Mouse (Mus musculus) limb, embryonic 15.5 days (tissue): ENCODE measurements around the gene Ctsf. TPM values are rescaled to one million over a fixed set of nuclear protein-coding genes. Genes with fewer than 3 reads are reported as not detected.

Source experiments
- ATAC-seq: fragments of 200-750 bp; cut with Nextera tagmentation; 2 replicates; pipeline ENCODE4 v1.8.0; 2017; ENCODE audit warnings: low read depth, moderate TSS enrichment; ENCODE audit not compliant: insufficient number of reproducible peaks, low FRiP score, low TSS enrichment
- H3K27ac ChIP-seq: fragments of 300-500 bp; sonication (generic); 2 replicates; pipeline ENCODE4 v1.5.1; 2015; ENCODE audit warnings: moderate library complexity, mild to moderate bottlenecking, inconsistent platforms
- H3K27me3 ChIP-seq: fragments of 300-500 bp; sonication (generic); 2 replicates; pipeline ENCODE4 v1.6.1; 2015; ENCODE audit warnings: inconsistent platforms
- H3K36me3 ChIP-seq: fragments of 300-500 bp; sonication (generic); 2 replicates; pipeline ENCODE4 v1.6.1; 2015; ENCODE audit warnings: inconsistent platforms
- H3K4me1 ChIP-seq: fragments of 300-500 bp; sonication (generic); 2 replicates; pipeline ENCODE4 v1.6.1; 2015; ENCODE audit warnings: inconsistent platforms
- H3K4me2 ChIP-seq: fragments of 300-500 bp; sonication (generic); 2 replicates; pipeline ENCODE4 v1.6.1; 2015; ENCODE audit warnings: mild to moderate bottlenecking, inconsistent platforms
- H3K4me3 ChIP-seq: fragments of 300-500 bp; sonication (generic); 2 replicates; pipeline ENCODE4 v1.5.1; 2015; ENCODE audit warnings: mild to moderate bottlenecking, inconsistent platforms
- H3K9ac ChIP-seq: fragments of 300-500 bp; sonication (generic); 2 replicates; pipeline ENCODE4 v1.6.1; 2015; ENCODE audit warnings: inconsistent platforms
- H3K9me3 ChIP-seq: fragments of 300-500 bp; sonication (generic); 2 replicates; pipeline ENCODE4 v1.6.1; 2016; ENCODE audit warnings: inconsistent platforms
- WGBS: fragments of 180-500 bp; shearing (Covaris S2); methylation state at CpG from one replicate; pipeline ENCODE4 v1.1.7; 2015; 5-methylcytosine and 5-hydroxymethylcytosine counted together
- polyA plus RNA-seq: library from polyadenylated mRNA; unstranded; fragments of >200 nt; fragmentation: Nextera tagmentation; extraction: Ambion mirVana; gene quantifications from 2 replicates; pipeline ENCODE4 v1.2.1, GENCODE M21; 2015

Gene Ctsf
- polyA plus RNA-seq, 1 experiment from 2014 or later = 48.6 TPM

DNA sequence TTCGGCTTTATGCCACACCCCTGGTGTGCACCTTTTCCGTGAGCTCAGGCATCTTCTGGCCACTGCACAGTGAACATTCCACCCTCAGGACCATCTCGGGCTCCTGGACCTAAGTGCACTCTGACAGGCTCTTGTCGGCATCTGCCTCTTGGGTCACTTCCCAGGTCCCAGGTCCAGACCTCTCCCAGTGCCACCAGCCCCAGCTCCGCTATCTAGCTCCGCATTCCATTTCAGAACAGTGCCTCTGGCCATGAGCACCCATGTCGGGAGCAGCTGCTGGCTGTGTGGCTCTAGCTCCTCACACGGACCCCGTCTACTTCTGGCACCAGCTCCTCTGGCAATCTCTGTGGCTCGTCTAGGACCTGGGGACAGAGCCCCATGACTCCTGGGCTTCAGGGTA, 34.9 kb downstream of the Ctsf start:
- Histone ChIP-seq H3K27me3 (no peaks in the 10 kb centered on the region), H3K9me3 (no peaks in the 10 kb centered on the region), H3K4me1 (no peaks in the 10 kb centered on the region), H3K27ac (no peak overlapping the region), H3K36me3 (peaks cover 26% of the 10 kb centered on the region), H3K9ac (no peak overlapping the region), H3K4me3 (no peak overlapping the region), H3K4me2 (no peak overlapping the region)
- WGBS = 79% methylated on average over 10 of the region's 10 CpGs
- ATAC-seq = no peak

DNA sequence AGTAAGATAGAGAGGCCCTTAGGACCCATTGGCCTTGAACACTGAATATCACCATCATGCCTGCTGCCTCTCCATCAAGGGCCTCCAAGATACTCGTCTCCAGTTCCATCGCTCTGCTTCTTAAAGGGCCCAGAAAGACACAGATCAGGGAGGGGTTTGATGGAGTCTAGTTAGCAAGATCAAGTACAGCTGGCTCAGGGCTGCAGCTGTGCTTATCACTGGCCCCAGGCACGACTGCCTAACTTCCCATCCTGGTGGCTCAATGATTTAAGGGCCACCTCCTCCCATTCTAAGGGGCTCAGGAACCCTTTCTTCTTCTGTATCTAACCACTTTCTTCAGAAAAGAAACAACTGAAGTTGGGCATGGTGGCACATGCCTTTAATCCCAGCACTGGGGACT, 36.9 kb downstream of the Ctsf start:
- WGBS = 75% methylated on average over 3 of the region's 3 CpGs
- Histone ChIP-seq H3K9me3 (no peaks in the 10 kb centered on the region), H3K27me3 (no peaks in the 10 kb centered on the region), H3K36me3 (peaks cover 26% of the 10 kb centered on the region), H3K9ac (no peak overlapping the region), H3K27ac (no peak overlapping the region), H3K4me1 (no peaks in the 10 kb centered on the region), H3K4me3 (no peak overlapping the region), H3K4me2 (no peak overlapping the region)
- no peak for ATAC-seq

GRCm38 (mm10) chr19:4896780-4897520, 42.0 kb downstream of the Ctsf start:
- 53% methylated on average over 21 of the region's 21 CpGs for WGBS
- no peaks in the 10 kb centered on the region for H3K27me3 ChIP-seq
- no peak overlapping the region for H3K27ac ChIP-seq
- peaks cover 15% of the 10 kb centered on the region for H3K36me3 ChIP-seq
- no peak overlapping the region for H3K4me3 ChIP-seq
- no peaks in the 10 kb centered on the region for H3K4me1 ChIP-seq
- no peaks in the 10 kb centered on the region for H3K9me3 ChIP-seq
- H3K9ac ChIP-seq = no peak overlapping the region
- no peak overlapping the region for H3K4me2 ChIP-seq
- no peak for ATAC-seq

DNA sequence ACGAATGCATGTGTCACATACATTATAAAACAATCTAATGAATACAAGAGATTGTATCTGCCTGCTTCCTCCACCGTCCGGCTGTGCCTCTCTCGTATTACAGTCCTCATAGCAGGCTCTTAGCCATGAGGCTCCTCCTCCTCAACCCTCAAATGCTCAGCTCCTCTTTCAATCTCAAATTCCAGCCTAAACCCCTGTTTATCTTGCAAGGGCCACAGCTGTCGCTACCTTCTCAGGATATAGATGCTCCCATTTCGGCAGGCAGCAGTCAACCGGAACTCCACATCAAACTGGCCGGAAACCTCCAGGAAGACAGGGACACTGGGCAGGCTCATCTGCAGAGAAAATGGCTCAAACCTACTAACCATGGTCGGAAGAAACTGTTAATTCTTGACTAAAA, 44.0 kb downstream of the Ctsf start:
- no peak overlapping the region for H3K4me2 ChIP-seq
- no peak overlapping the region for H3K9ac ChIP-seq
- H3K36me3 ChIP-seq = peaks cover 12% of the 10 kb centered on the region; the same call in 1 of the 2 replicates
- H3K4me1 ChIP-seq = no peaks in the 10 kb centered on the region
- 68% methylated on average over 9 of the region's 9 CpGs for WGBS
- no peaks in the 10 kb centered on the region for H3K27me3 ChIP-seq
- no peaks in the 10 kb centered on the region for H3K9me3 ChIP-seq
- no peak overlapping the region for H3K4me3 ChIP-seq
- no peak for ATAC-seq
- H3K27ac ChIP-seq = no peak overlapping the region

GRCm38 (mm10) chr19:4899888-4900287, 45.0 kb downstream of the Ctsf start:
- Histone ChIP-seq H3K9me3 (no peaks in the 10 kb centered on the region), H3K4me1 (no peaks in the 10 kb centered on the region), H3K4me2 (no peak overlapping the region), H3K9ac (no peak overlapping the region), H3K27me3 (no peaks in the 10 kb centered on the region), H3K4me3 (no peak overlapping the region), H3K27ac (no peak overlapping the region), H3K36me3 (peaks cover 12% of the 10 kb centered on the region; the same call in 1 of the 2 replicates)
- no peak for ATAC-seq
- 83% methylated on average over 3 of the region's 3 CpGs for WGBS

- no peak for ATAC-seq
- H3K27me3 ChIP-seq = no peaks in the 10 kb centered on the region
- H3K4me3 ChIP-seq = peak within 1 kb of the TSS; percentile 64
- peak within 1 kb of the TSS; percentile 69 for H3K4me2 ChIP-seq
- peaks cover 6% of the 10 kb centered on the region for H3K4me1 ChIP-seq
- no peak within 1 kb of the TSS for H3K27ac ChIP-seq
- 7% methylated on average over 31 of the region's 31 CpGs for WGBS
- 0 out of 2 replicates have a peak within 1 kb of the TSS, but pooled peaks have one; percentile 38 for H3K9ac ChIP-seq
- H3K36me3 ChIP-seq = peaks cover 42% of the 10 kb centered on the region
- no peaks in the 10 kb centered on the region for H3K9me3 ChIP-seq
These were observed 51.3 kb downstream of the Ctsf start, which contains the start of gene Bbs1 for GRCm38 (mm10) chr19:4905979-4906794. Gene Bbs1 (minus strand): TSS chr19:4906628.

- ATAC-seq = no peak
- no peak overlapping the region for H3K27ac ChIP-seq
- peaks cover 60% of the 10 kb centered on the region for H3K36me3 ChIP-seq
- H3K9me3 ChIP-seq = no peaks in the 10 kb centered on the region
- no peak overlapping the region for H3K4me2 ChIP-seq
- H3K4me3 ChIP-seq = no peak overlapping the region
- no peaks in the 10 kb centered on the region for H3K27me3 ChIP-seq
- 87% methylated on average over 4 of the region's 4 CpGs for WGBS
- no peak overlapping the region for H3K9ac ChIP-seq
- H3K4me1 ChIP-seq = peaks cover 6% of the 10 kb centered on the region
These were observed 53.2 kb downstream of the Ctsf start for GRCm38 (mm10) chr19:4908107-4908506.

GRCm38 (mm10) chr19:4909376-4909775, 54.4 kb downstream of the Ctsf start:
- 87% methylated on average over 7 of the region's 7 CpGs for WGBS
- H3K9ac ChIP-seq = no peak overlapping the region
- no peak overlapping the region for H3K4me2 ChIP-seq
- H3K36me3 ChIP-seq = peaks cover 69% of the 10 kb centered on the region
- no peak overlapping the region for H3K27ac ChIP-seq
- no peak overlapping the region for H3K4me3 ChIP-seq
- no peaks in the 10 kb centered on the region for H3K27me3 ChIP-seq
- ATAC-seq = no peak
- H3K9me3 ChIP-seq = no peaks in the 10 kb centered on the region
- H3K4me1 ChIP-seq = peaks cover 6% of the 10 kb centered on the region

Other genes with a start within 250 kb of the Ctsf start
- gene Lrfn4, start 239.5 kb upstream of the Ctsf start, polyA plus RNA-seq = 3.3 and 5.3 TPM in 2 replicates
- 63.9 and 64.8 TPM in 2 replicates for gene Rce1, start 229.5 kb upstream of the Ctsf start, polyA plus RNA-seq
- gene Gm960, start 156.5 kb upstream of the Ctsf start, polyA plus RNA-seq = 2.9 and 4.0 TPM in 2 replicates
- gene Sptbn2, start 144.0 kb upstream of the Ctsf start, polyA plus RNA-seq = 5.5 TPM in 2 replicates
- 56.3 and 56.9 TPM in 2 replicates for gene Rbm4b, start 98.6 kb upstream of the Ctsf start, polyA plus RNA-seq
- gene Rbm4, start 61.2 kb upstream of the Ctsf start, polyA plus RNA-seq = 60.3 and 63.0 TPM in 2 replicates
- gene Gm21992, start 43.5 kb upstream of the Ctsf start, polyA plus RNA-seq = 31.2 and 31.5 TPM in 2 replicates
- gene Rbm14, start 43.5 kb upstream of the Ctsf start, polyA plus RNA-seq = 70.3 and 70.7 TPM in 2 replicates
- gene Ccs, start 15.8 kb upstream of the Ctsf start, polyA plus RNA-seq = 63.7 and 63.9 TPM in 2 replicates
- 0.16 TPM in 1 of 2 replicates, not detected in the other for gene Ccdc87, start 15.8 kb upstream of the Ctsf start, polyA plus RNA-seq
- 9.5 and 14.1 TPM in 2 replicates for gene Actn3, start 22.8 kb downstream of the Ctsf start, polyA plus RNA-seq
- 9.9 and 11.4 TPM in 2 replicates for gene Zdhhc24, start 23.5 kb downstream of the Ctsf start, polyA plus RNA-seq
- 3.0 and 3.3 TPM in 2 replicates for gene Bbs1, start 51.5 kb downstream of the Ctsf start, polyA plus RNA-seq
- gene Dpp3, start 73.2 kb downstream of the Ctsf start, polyA plus RNA-seq = 127 and 135 TPM in 2 replicates
- gene Peli3, start 88.0 kb downstream of the Ctsf start, polyA plus RNA-seq = 2.6 and 4.0 TPM in 2 replicates
- 80.5 and 83.4 TPM in 2 replicates for gene Mrpl11, start 107.0 kb downstream of the Ctsf start, polyA plus RNA-seq
- not detected in 2 replicates for gene Npas4, start 135.2 kb downstream of the Ctsf start, polyA plus RNA-seq
- gene Slc29a2, start 168.7 kb downstream of the Ctsf start, polyA plus RNA-seq = 4.4 and 5.2 TPM in 2 replicates
- gene B4gat1, start 183.7 kb downstream of the Ctsf start, polyA plus RNA-seq = 45.1 and 47.9 TPM in 2 replicates
- 2.5 and 3.0 TPM in 2 replicates for gene AC124502.3, start 183.8 kb downstream of the Ctsf start, polyA plus RNA-seq
- 41.6 and 42.4 TPM in 2 replicates for gene Brms1, start 186.2 kb downstream of the Ctsf start, polyA plus RNA-seq
- 2.6 and 3.2 TPM in 2 replicates for gene Rin1, start 195.4 kb downstream of the Ctsf start, polyA plus RNA-seq
- gene Cd248, start 212.9 kb downstream of the Ctsf start, polyA plus RNA-seq = 95.9 and 117 TPM in 2 replicates
- gene Tmem151a, start 230.4 kb downstream of the Ctsf start, polyA plus RNA-seq = 1.0 and 2.2 TPM in 2 replicates
- 126 and 140 TPM in 2 replicates for gene Yif1a, start 233.4 kb downstream of the Ctsf start, polyA plus RNA-seq
- gene Cnih2, start 243.4 kb downstream of the Ctsf start, polyA plus RNA-seq = 17.6 and 26.3 TPM in 2 replicates